Mouse (Mus musculus) left cerebral cortex, postnatal 14 days (tissue): Measurements from ENCODE around the gene S100a3. TPM values are rescaled to one million over a fixed set of nuclear protein-coding genes. Genes with fewer than 3 reads are reported as not detected.

Experiments used
- DNase-seq, 2 experiments: peaks; one replicate each; pipeline ENCODE4 v3.0.0; 2021 to 2022; ENCODE audit warnings: low spot score in 2 of 2, mixed read lengths in 1 of 2
- intact Hi-C: fragments of 180-260 bp; cut with DNase I; formaldehyde crosslinking; loops from one replicate; pipeline ENCODE4 v1.15.1; 2025
- total RNA-seq, 2 experiments: library from RNA; stranded (reverse); gene quantifications; 2 replicates each; pipeline ENCODE4 v1.2.3; 2021

Gene S100a3
- total RNA-seq, 2 experiments from 2014 or later, result 1.1 to 3.5 TPM

- intact Hi-C loops, result loop anchor here (2.0 kb wide), 1 partner anchor 123 kb away; the partner anchor contains the start of gene Snapin
- DNase-seq, result no peak
These were observed 53.8 kb downstream of the S100a3 start for GRCm38 (mm10) chr3:90614148-90614530.

GRCm38 (mm10) chr3:90614611-90615251, 54.4 kb downstream of the S100a3 start:
- no peak for DNase-seq
- intact Hi-C loops, result loop anchor here (2.0 to 5.0 kb wide), 2 partner anchors 87 to 124 kb away; partner anchors contain the start of genes S100a14 and Snapin

- intact Hi-C loops, result loop anchor here (2.0 to 5.0 kb wide), 2 partner anchors 88 to 125 kb away; partner anchors contain the start of genes S100a14 and Snapin
- peak; percentile 76 to 84 for DNase-seq
These were observed 55.0 kb downstream of the S100a3 start for GRCm38 (mm10) chr3:90615415-90615814.

GRCm38 (mm10) chr3:90615911-90616310, 55.5 kb downstream of the S100a3 start:
- DNase-seq, result no peak
- intact Hi-C loops, result loop anchor here (2.0 to 5.0 kb wide), 2 partner anchors 89 to 125 kb away; partner anchors contain the start of genes S100a14 and Snapin

- intact Hi-C loops, result loop anchor here (5.0 kb wide), 1 partner anchor 90 kb away; the partner anchor contains the start of gene S100a14
- no peak for DNase-seq
These were observed 57.2 kb downstream of the S100a3 start for GRCm38 (mm10) chr3:90617586-90617985.

GRCm38 (mm10) chr3:90621552-90621951, 61.2 kb downstream of the S100a3 start:
- DNase-seq, result no peak
- intact Hi-C loops, result no loop called here

GRCm38 (mm10) chr3:90623435-90624071, 63.2 kb downstream of the S100a3 start:
- intact Hi-C loops, result no loop called here
- peak; percentile 66 to 71 for DNase-seq

GRCm38 (mm10) chr3:90625496-90625895, 65.1 kb downstream of the S100a3 start:
- intact Hi-C loops, result no loop called here
- DNase-seq, result no peak

GRCm38 (mm10) chr3:90626266-90627021, 66.1 kb downstream of the S100a3 start:
- no peak for DNase-seq
- intact Hi-C loops, result no loop called here

- intact Hi-C loops, result no loop called here
These were observed 67.0 kb downstream of the S100a3 start for GRCm38 (mm10) chr3:90627366-90627765.

GRCm38 (mm10) chr3:90627807-90628206, 67.4 kb downstream of the S100a3 start:
- DNase-seq, result no peak
- intact Hi-C loops, result no loop called here

More at GRCm38 (mm10) chr3:90627366-90627765, 67.0 kb downstream of the S100a3 start:
- no peak for DNase-seq

- intact Hi-C loops, result no loop called here
These were observed 68.9 kb downstream of the S100a3 start for GRCm38 (mm10) chr3:90629298-90629697.

GRCm38 (mm10) chr3:90631984-90632383, 71.6 kb downstream of the S100a3 start:
- DNase-seq, result no peak
- intact Hi-C loops, result no loop called here

More at GRCm38 (mm10) chr3:90629298-90629697, 68.9 kb downstream of the S100a3 start:
- no peak for DNase-seq

- intact Hi-C loops, result no loop called here
- no peak for DNase-seq
These were observed 78.3 kb downstream of the S100a3 start for GRCm38 (mm10) chr3:90638511-90639275.

- DNase-seq, result no peak
- intact Hi-C loops, result no loop called here
These were observed 79.3 kb downstream of the S100a3 start for GRCm38 (mm10) chr3:90639511-90640154.

- intact Hi-C loops, result no loop called here
- DNase-seq, result no peak
These were observed 80.6 kb downstream of the S100a3 start for GRCm38 (mm10) chr3:90640981-90641380.

GRCm38 (mm10) chr3:90644220-90644619, 83.8 kb downstream of the S100a3 start:
- intact Hi-C loops, result no loop called here
- peak; percentile 41 to 47 for DNase-seq

- intact Hi-C loops, result no loop called here
- no peak for DNase-seq
These were observed 86.9 kb downstream of the S100a3 start for GRCm38 (mm10) chr3:90647291-90647690.

GRCm38 (mm10) chr3:90648981-90649380, 88.6 kb downstream of the S100a3 start:
- DNase-seq, result peak in 1 of 2 experiments; percentile 54
- intact Hi-C loops, result no loop called here
